Mouse (Mus musculus) intestine, postnatal 0 days (tissue): ENCODE measurements around the gene Acss2. TPM values are rescaled to one million over a fixed set of nuclear protein-coding genes. Genes with fewer than 3 reads are reported as not detected.
A peak's percentile ranks its signal among the peaks of the same experiment; 100 is the strongest.
"Not testable (repeated sequence)": the region's sequence is repeated elsewhere in the genome, so short reads cannot be mapped to it uniquely, and the experiment has no call there.

ENCODE experiments used
- ATAC-seq: fragments of 200-750 bp; cut with Nextera tagmentation; 2 replicates; pipeline ENCODE4 v1.8.0; 2017; ENCODE audit warnings: mild to moderate bottlenecking, moderate TSS enrichment, moderate library complexity
- H3K27ac ChIP-seq: fragments of 300-500 bp; sonication (generic); 2 replicates; pipeline ENCODE4 v1.5.1; 2014; ENCODE audit warnings: mild to moderate bottlenecking, low read depth, low read length, moderate library complexity
- H3K27me3 ChIP-seq: fragments of 300-500 bp; sonication (generic); replicated peaks from 2 replicates; pipeline ENCODE4 v1.6.1; 2014; ENCODE audit warnings: low read length, mixed read lengths; ENCODE audit not compliant: control insufficient read depth, insufficient read depth
- H3K36me3 ChIP-seq: fragments of 300-500 bp; sonication (generic); 2 replicates; pipeline ENCODE4 v1.6.1; 2014; ENCODE audit warnings: mild to moderate bottlenecking, moderate library complexity; ENCODE audit not compliant: control insufficient read depth, insufficient read depth
- H3K4me1 ChIP-seq: fragments of 300-500 bp; sonication (generic); replicated peaks from 2 replicates; pipeline ENCODE4 v1.6.1; 2014; ENCODE audit warnings: antibody characterized with exemption, low read length, mixed read lengths; ENCODE audit not compliant: control insufficient read depth, insufficient read depth
- H3K4me2 ChIP-seq: fragments of 300-500 bp; sonication (generic); replicated peaks from 2 replicates; pipeline ENCODE4 v1.6.1; 2014; ENCODE audit warnings: low read depth, mild to moderate bottlenecking, moderate library complexity
- H3K4me3 ChIP-seq: fragments of 300-500 bp; sonication (generic); 2 replicates; pipeline ENCODE4 v1.5.1; 2014; ENCODE audit warnings: low read depth, low read length
- H3K9ac ChIP-seq: fragments of 300-500 bp; sonication (generic); 2 replicates; pipeline ENCODE4 v1.6.1; 2014; ENCODE audit warnings: mild to moderate bottlenecking, low read depth, low read length
- H3K9me3 ChIP-seq: fragments of 300-500 bp; sonication (generic); 2 replicates; pipeline ENCODE4 v1.6.1; 2016; ENCODE audit warnings: mixed run types; ENCODE audit not compliant: control insufficient read depth
- CTCF ChIP-seq: sonication (generic); IDR thresholded peaks from 2 replicates; pipeline ENCODE4 v1.5.1; 2016; ENCODE audit warnings: low read depth, mild to moderate bottlenecking, control low read depth, antibody characterized with exemption, moderate library complexity
- WGBS: fragments of 180-500 bp; shearing (Covaris S2); extraction: QIAGEN DNeasy Blood & Tissue Kit; methylation state at CpG from one replicate; pipeline ENCODE4 v1.1.7; 2014; 5-methylcytosine and 5-hydroxymethylcytosine counted together
- polyA plus RNA-seq: library from polyadenylated mRNA; unstranded; fragments of >200 nt; fragmentation: Nextera tagmentation; extraction: Ambion mirVana; gene quantifications from 2 replicates; pipeline ENCODE4 v1.2.1, GENCODE M21; 2015

Acss2 gene
- polyA plus RNA-seq, 1 experiment from 2014 or later, result 8.4 TPM

GRCm38 (mm10) chr2:155536292-155536691 lies 18.5 kb downstream of the Acss2 start:
- no peak for TF ChIP-seq CTCF
- H3K9me3 ChIP-seq, result no peaks in the 10 kb centered on the region
- H3K27me3 ChIP-seq, result no peaks in the 10 kb centered on the region
- H3K4me1 ChIP-seq, result 0 out of 2 replicates have a peak, but pooled peaks cover 3% of the 10 kb centered on the region
- no peak overlapping the region for H3K27ac ChIP-seq
- H3K4me2 ChIP-seq, result no peak overlapping the region
- H3K9ac ChIP-seq, result no peak overlapping the region
- no peaks in the 10 kb centered on the region for H3K36me3 ChIP-seq
- no peak overlapping the region for H3K4me3 ChIP-seq
- ATAC-seq, result no peak

GRCm38 (mm10) chr2:155537761-155538462 lies 20.2 kb downstream of the Acss2 start:
- TF ChIP-seq CTCF, result 0 out of 2 replicates have a peak, but pooled peaks have one; percentile 9
- Histone ChIP-seq H3K9me3 (no peaks in the 10 kb centered on the region), H3K4me2 (no peak overlapping the region), H3K36me3 (no peaks in the 10 kb centered on the region), H3K27ac (no peak overlapping the region), H3K9ac (no peak overlapping the region), H3K27me3 (no peaks in the 10 kb centered on the region), H3K4me1 (0 out of 2 replicates have a peak, but pooled peaks cover 3% of the 10 kb centered on the region), H3K4me3 (no peak overlapping the region)
- 0 out of 2 replicates have a peak, but pooled peaks have one; percentile 22 for ATAC-seq
- WGBS, result 75% methylated on average over 5 of the region's 5 CpGs

GRCm38 (mm10) chr2:155538463-155539057 lies 20.8 kb downstream of the Acss2 start:
- 80% methylated on average over 14 of the region's 19 CpGs for WGBS
- H3K27ac ChIP-seq, H3K4me3 ChIP-seq, H3K4me2 ChIP-seq, H3K9me3 ChIP-seq, H3K9ac ChIP-seq, H3K27me3 ChIP-seq, H3K4me1 ChIP-seq, H3K36me3 ChIP-seq: not testable (repeated sequence)
- 0 out of 2 replicates have a peak, but pooled peaks have one; percentile 31 for ATAC-seq

GRCm38 (mm10) chr2:155539696-155540095 lies 21.9 kb downstream of the Acss2 start:
- Histone ChIP-seq H3K9me3 (no peaks in the 10 kb centered on the region), H3K27ac (no peak overlapping the region), H3K9ac (no peak overlapping the region), H3K27me3 (no peaks in the 10 kb centered on the region), H3K4me3 (no peak overlapping the region), H3K4me1 (0 out of 2 replicates have a peak, but pooled peaks cover 3% of the 10 kb centered on the region), H3K4me2 (no peak overlapping the region), H3K36me3 (no peaks in the 10 kb centered on the region)
- TF ChIP-seq CTCF, result no peak
- no peak for ATAC-seq

- no peaks in the 10 kb centered on the region for H3K27me3 ChIP-seq
- H3K9ac ChIP-seq, result no peak overlapping the region
- no peaks in the 10 kb centered on the region for H3K36me3 ChIP-seq
- WGBS, result 57% methylated on average over 6 of the region's 6 CpGs
- H3K4me1 ChIP-seq, result 0 out of 2 replicates have a peak, but pooled peaks cover 3% of the 10 kb centered on the region
- 0 out of 2 replicates have a peak, but pooled peaks have one; percentile 36 for ATAC-seq
- no peak overlapping the region for H3K4me2 ChIP-seq
- H3K27ac ChIP-seq, result no peak overlapping the region
- no peak overlapping the region for H3K4me3 ChIP-seq
- TF ChIP-seq CTCF, result no peak
- no peaks in the 10 kb centered on the region for H3K9me3 ChIP-seq
Measured at GRCm38 (mm10) chr2:155540822-155541458, 23.2 kb downstream of the Acss2 start.

- Histone ChIP-seq H3K4me2 (no peak overlapping the region), H3K4me1 (no peaks in the 10 kb centered on the region), H3K4me3 (no peak overlapping the region), H3K27me3 (no peaks in the 10 kb centered on the region), H3K36me3 (no peaks in the 10 kb centered on the region), H3K9ac (no peak overlapping the region), H3K9me3 (no peaks in the 10 kb centered on the region), H3K27ac (no peak overlapping the region)
- 31% methylated on average over 1 of the region's 1 CpGs for WGBS
- ATAC-seq, result peak; percentile 51
- TF ChIP-seq CTCF, result no peak
Measured at GRCm38 (mm10) chr2:155546955-155547354, 29.2 kb downstream of the Acss2 start.
